Mouse (Mus musculus) layer of hippocampus, postnatal 10 days (tissue): ENCODE data around the gene S100a1. TPM values are rescaled to one million over a fixed set of nuclear protein-coding genes. Genes with fewer than 3 reads are reported as not detected.

Experiments used
- DNase-seq, 2 experiments: peaks; one replicate each; pipeline ENCODE4 v3.0.0; 2021; ENCODE audit warnings: low spot score in 2 of 2
- total RNA-seq, 2 experiments: library from RNA; stranded (reverse); gene quantifications; 2 replicates each; pipeline ENCODE4 v1.2.3; 2021

The S100a1 gene
- total RNA-seq, 2 experiments from 2014 or later = 71.0 to 73.5 TPM

GRCm38 (mm10) chr3:90512948-90513642, 1.1 kb downstream of the S100a1 start:
- DNase-seq = no peak

- no peak for DNase-seq
Observed at GRCm38 (mm10) chr3:90512276-90512675, 1.9 kb downstream of the S100a1 start.

- no peak for DNase-seq
Observed at GRCm38 (mm10) chr3:90509747-90510123, 4.5 kb downstream of the S100a1 start.

- DNase-seq = peak; percentile 99 to 100
Observed at GRCm38 (mm10) chr3:90508950-90509746, 5.0 kb downstream of the S100a1 start, which contains the start of gene Chtop. Gene Chtop (minus strand): TSS chr3:90509498.

GRCm38 (mm10) chr3:90508287-90508949, 5.8 kb downstream of the S100a1 start:
- DNase-seq = no peak

GRCm38 (mm10) chr3:90506362-90506761, 7.8 kb downstream of the S100a1 start:
- DNase-seq = no peak

- DNase-seq = no peak
Observed at GRCm38 (mm10) chr3:90505216-90505615, 9.0 kb downstream of the S100a1 start.

GRCm38 (mm10) chr3:90503444-90503843, 10.7 kb downstream of the S100a1 start:
- no peak for DNase-seq

GRCm38 (mm10) chr3:90497597-90497996, 16.6 kb downstream of the S100a1 start:
- no peak for DNase-seq

GRCm38 (mm10) chr3:90495850-90496525, 18.2 kb downstream of the S100a1 start:
- no peak for DNase-seq

- no peak for DNase-seq
Observed at GRCm38 (mm10) chr3:90493831-90494540, 20.2 kb downstream of the S100a1 start.

GRCm38 (mm10) chr3:90491350-90491749, 22.8 kb downstream of the S100a1 start:
- peak in 1 of 2 experiments; percentile 45 for DNase-seq

GRCm38 (mm10) chr3:90490696-90491256, 23.4 kb downstream of the S100a1 start, which contains the start of gene Snapin:
Gene Snapin (minus strand): TSS chr3:90491033.
- peak; percentile 96 to 98 for DNase-seq

GRCm38 (mm10) chr3:90488576-90488975, 25.6 kb downstream of the S100a1 start:
- DNase-seq = no peak

- no peak for DNase-seq
Observed at GRCm38 (mm10) chr3:90486998-90487397, 27.2 kb downstream of the S100a1 start.

- DNase-seq = peak; percentile 96
Observed at GRCm38 (mm10) chr3:90475831-90476611, 38.2 kb downstream of the S100a1 start, which contains the start of gene Ilf2. Gene Ilf2 (plus strand): TSS chr3:90476126.

GRCm38 (mm10) chr3:90475151-90475830, 38.9 kb downstream of the S100a1 start:
- no peak for DNase-seq

GRCm38 (mm10) chr3:90472213-90472612, 42.0 kb downstream of the S100a1 start:
- DNase-seq = peak in 1 of 2 experiments; percentile 40
